Mouse (Mus musculus) bone marrow macrophage, adult 2 months (primary cell): Measurements from ENCODE around the gene Dpp6.

Source experiments
- CTCF ChIP-seq: IDR thresholded peaks from 2 replicates; pipeline ENCODE4 v1.5.1; 2012; ENCODE audit warnings: low read depth, mild to moderate bottlenecking, low read length, moderate library complexity
- POLR2A ChIP-seq: IDR thresholded peaks from 2 replicates; pipeline ENCODE4 v1.6.1; 2012; ENCODE audit warnings: mild to moderate bottlenecking, low read depth, low read length, borderline replicate concordance

DNA sequence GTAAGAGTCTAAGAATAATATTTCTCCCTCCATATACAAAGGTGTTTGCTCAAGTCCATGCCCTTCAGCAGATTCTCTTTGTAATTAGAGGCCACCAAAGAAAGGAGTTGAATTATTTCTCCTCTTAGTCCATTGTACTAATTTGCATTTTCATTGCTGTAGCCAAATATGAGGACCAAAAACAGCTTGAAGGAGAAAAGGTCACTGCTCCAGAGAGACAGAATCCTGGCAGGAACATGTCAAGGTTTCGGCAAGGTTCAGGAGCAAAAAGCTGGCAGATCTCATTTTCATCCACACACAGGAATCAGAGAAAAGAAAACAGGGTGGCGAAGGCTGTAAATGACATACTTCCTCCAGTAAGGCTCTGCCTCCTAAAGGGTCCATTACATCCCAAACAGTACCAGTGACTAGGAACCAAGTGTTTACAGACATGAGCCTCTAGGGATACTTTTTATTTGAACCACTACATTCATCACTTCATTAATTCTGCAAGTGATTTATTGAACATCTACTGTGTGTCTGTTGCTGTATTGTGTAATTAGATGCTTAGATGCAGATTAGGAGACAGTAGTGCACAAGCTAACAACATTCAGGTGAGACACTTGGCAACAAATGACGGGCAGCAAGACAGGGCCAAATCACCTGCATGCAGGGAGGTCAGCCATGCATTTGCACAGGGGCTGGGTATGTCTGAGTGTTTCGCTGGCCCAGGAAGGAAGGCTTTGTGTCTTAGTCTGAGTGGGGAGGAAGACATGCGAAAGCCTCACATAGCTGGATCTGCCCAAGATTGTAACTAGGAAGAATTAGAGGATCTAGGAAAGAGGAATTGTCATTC lies 522.4 kb downstream of the Dpp6 start:
- no peak for TF ChIP-seq CTCF
- no peak for TF ChIP-seq POLR2A
